Mouse (Mus musculus): ENCODE measurements around the gene Olfr1200. TPM values are rescaled to one million over a fixed set of nuclear protein-coding genes. Genes with fewer than 3 reads are reported as not detected.

The Olfr1200 gene
- not detected for total RNA-seq (2021)

DNA sequence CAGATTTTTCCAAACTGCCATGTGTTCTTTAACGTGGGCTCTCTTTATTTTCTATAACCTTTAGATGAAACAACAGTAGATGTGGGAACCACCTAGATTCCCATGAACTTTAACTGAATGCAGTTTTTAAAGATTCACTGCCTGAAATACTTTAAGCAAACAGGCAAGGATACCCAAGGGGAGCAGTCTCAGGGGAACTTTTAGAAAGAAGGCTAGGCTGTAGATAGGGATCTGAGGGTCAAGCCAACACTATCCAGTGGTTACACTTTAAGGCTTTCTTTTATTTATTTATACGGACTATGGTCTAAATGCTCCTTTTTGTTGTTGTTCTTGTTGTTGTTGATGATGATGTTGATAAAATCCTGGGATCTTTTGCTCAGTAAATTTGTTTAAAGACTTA, at the start of gene Olfr1200:
Gene Olfr1200, minus strand, starts transcription at position 101 of the 400 bp plus-strand sequence.
- no peak for DNase-seq (ENCODE audit: extremely low spot score in 1 of 2, low spot score in 1 of 2)

DNA sequence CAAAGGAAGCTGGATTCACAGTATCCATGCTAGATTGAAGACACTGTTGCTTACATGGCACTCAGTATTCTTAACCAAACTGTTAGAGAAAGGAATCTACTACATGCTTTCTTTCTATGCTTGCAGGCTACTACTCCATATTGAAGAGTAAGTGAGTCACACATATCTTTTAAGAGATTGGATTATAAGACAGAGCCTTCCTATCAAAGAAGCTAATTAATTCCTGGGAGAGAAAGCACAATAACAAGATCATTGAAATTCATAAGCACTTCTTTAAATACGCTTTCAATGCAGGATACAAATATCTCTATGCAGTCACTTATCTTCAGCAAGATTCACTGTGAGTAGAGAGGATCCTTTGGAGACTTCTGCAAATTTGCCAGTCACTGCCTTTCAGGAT, 43.9 kb upstream of the Olfr1200 start, which contains the start of gene Olfr1202:
Gene Olfr1202, plus strand, starts transcription at position 301 of the 400 bp plus-strand sequence.
- DNase-seq (ENCODE audit: extremely low spot score in 1 of 2, low spot score in 1 of 2) = no peak

DNA sequence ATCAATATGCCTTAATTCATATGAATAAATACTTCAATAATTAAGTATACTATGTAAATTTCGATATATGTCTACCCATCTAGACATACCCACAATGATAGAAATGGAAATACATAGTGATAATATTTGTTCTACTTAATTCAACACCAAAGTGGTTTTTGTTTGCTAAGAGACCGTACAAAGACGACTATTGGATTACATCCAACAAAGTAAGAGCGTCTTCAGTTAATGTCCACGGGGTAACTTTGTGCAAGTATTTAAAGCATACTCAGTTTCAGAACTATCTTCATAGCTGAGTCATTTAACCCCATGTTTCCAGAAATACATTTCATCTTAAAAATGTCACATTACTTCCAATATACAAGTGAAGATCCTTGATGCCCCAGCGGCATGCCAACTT, 22.4 kb upstream of the Olfr1200 start, which contains the start of gene Olfr1201:
Gene Olfr1201, plus strand, starts transcription at position 301 of the 400 bp plus-strand sequence.
- DNase-seq (ENCODE audit: extremely low spot score in 1 of 2, low spot score in 1 of 2) = no peak

DNA sequence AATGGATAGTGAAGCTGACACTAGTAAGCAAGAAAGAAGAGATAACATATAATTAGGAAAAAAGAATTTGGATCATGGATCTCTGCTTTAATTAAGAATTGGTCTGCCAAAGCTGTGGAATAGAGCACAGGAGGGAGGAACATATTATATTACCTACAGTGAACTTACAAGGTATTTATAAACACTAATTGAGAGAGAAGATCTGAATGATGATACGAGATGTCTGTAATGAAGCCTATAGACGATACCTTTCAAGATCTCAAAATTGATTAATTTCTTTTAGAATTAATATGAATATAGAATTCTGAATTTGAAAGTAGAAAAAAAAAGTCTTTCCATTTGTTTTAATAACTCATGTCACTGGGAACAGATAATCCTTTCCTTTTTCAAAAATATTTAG, 9.9 kb downstream of the Olfr1200 start, which contains the start of gene Olfr1199:
Gene Olfr1199, minus strand, starts transcription at position 101 of the 400 bp plus-strand sequence.
- no peak for DNase-seq (ENCODE audit: extremely low spot score in 1 of 2, low spot score in 1 of 2)

DNA sequence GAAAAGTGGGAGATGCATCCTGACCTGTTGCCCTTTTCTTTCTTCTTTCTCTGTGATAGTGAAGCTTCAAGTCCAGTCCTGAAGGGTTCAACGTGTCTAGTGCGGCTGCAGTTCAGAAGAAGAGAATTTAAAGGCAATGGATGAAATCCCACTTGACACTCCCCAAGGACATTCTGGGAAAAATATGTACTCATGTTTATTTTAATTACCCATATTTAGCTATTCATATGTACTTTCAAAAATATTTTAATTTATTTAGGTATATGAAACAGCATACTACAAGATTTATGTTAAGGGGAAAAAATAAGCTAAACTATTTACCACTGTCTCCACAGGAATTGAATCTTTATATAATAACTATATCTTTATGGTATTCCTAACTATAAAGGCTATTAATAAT, 19.0 kb downstream of the Olfr1200 start, which contains the start of gene Olfr1198:
Gene Olfr1198, minus strand, starts transcription at position 101 of the 400 bp plus-strand sequence.
- no peak for DNase-seq (ENCODE audit: extremely low spot score in 1 of 2, low spot score in 1 of 2)

DNA sequence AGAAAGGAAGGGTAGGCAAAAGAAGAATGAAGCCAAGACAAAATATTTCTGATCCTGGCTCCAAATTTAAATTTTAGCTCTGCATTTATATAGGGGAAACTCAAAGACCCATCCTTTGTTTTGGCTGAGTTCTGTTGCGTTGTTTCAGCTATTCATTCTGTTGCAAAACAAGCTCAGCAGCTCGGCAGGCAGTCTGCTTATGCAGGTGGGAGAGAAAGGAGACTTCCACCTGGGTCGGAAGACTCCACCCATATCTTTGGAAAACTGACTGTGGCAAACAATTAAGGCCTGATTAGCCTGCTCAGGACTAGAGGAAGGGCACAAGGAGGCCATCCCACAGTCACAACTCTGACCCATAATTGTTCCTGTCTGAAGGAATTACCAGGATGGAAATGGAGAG, 26.9 kb downstream of the Olfr1200 start:
- no peak for DNase-seq (ENCODE audit: extremely low spot score in 1 of 2, low spot score in 1 of 2)

DNA sequence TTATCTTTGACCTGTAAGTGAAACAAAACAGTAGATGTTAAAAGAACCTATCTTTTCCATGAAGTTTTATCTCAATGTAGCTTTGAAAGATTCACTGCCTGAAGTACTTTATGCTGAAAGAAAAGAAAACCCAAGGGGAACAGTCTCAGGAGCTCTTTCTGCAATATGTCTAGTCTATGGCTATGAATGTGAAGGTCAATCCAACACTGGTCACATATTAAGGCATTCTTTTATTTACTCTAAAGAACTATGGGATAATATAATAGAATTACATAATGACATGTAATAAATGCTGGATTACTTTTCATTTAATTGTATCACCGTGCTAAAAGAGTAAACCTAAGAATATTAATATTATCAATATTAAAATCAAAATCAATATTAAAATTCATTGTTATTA, 38.0 kb downstream of the Olfr1200 start, which contains the start of gene Olfr1197:
Gene Olfr1197, minus strand, starts transcription at position 101 of the 400 bp plus-strand sequence.
- DNase-seq (ENCODE audit: extremely low spot score in 1 of 2, low spot score in 1 of 2) = no peak

Other genes starting within 250 kb of the Olfr1200 start
- gene Olfr1188, start 213.6 kb downstream of the Olfr1200 start, total RNA-seq (2021) = not detected
- not detected for gene Olfr1189, start 184.0 kb downstream of the Olfr1200 start, total RNA-seq (2021)
- gene Olfr1191-ps1, start 129.9 kb downstream of the Olfr1200 start, total RNA-seq (2021) = under 1 TPM in 1 of 2 experiments, not detected in 1; 0.05 TPM
- gene Olfr1192-ps1, start 122.0 kb downstream of the Olfr1200 start, total RNA-seq (2021) = not detected
- not detected for gene Olfr1193, start 94.9 kb downstream of the Olfr1200 start, total RNA-seq (2021)
- gene Olfr1195, start 81.3 kb downstream of the Olfr1200 start, total RNA-seq (2021) = not detected
- not detected for gene Olfr1196, start 65.9 kb downstream of the Olfr1200 start, total RNA-seq (2021)
- not detected for gene Olfr1197, start 38.1 kb downstream of the Olfr1200 start, total RNA-seq (2021)
- gene Olfr1198, start 19.1 kb downstream of the Olfr1200 start, total RNA-seq (2021) = not detected
- gene Olfr1199, start 10.0 kb downstream of the Olfr1200 start, total RNA-seq (2021) = not detected
- gene Olfr1201, start 22.5 kb upstream of the Olfr1200 start, total RNA-seq (2021) = not detected
- gene Olfr1202, start 44.0 kb upstream of the Olfr1200 start, total RNA-seq (2021) = not detected
- not detected for gene Olfr1205, start 59.2 kb upstream of the Olfr1200 start, total RNA-seq (2021)
- gene Olfr1204, start 78.8 kb upstream of the Olfr1200 start, total RNA-seq (2021) = not detected
- gene Olfr1206, start 92.7 kb upstream of the Olfr1200 start, total RNA-seq (2021) = not detected
- not detected for gene Olfr1208, start 131.8 kb upstream of the Olfr1200 start, total RNA-seq (2021)
- gene Olfr1209, start 144.7 kb upstream of the Olfr1200 start, total RNA-seq (2021) = not detected
- not detected for gene Olfr1211, start 167.6 kb upstream of the Olfr1200 start, total RNA-seq (2021)
- gene Olfr1212, start 183.5 kb upstream of the Olfr1200 start, total RNA-seq (2021) = not detected
- not detected for gene Gm13762, start 209.8 kb upstream of the Olfr1200 start, total RNA-seq (2021)
- not detected for gene Olfr1214, start 222.2 kb upstream of the Olfr1200 start, total RNA-seq (2021)
- not detected for gene Olfr1215, start 236.5 kb upstream of the Olfr1200 start, total RNA-seq (2021)
- not detected for gene Olfr1216, start 247.9 kb upstream of the Olfr1200 start, total RNA-seq (2021)